16 mouse cellular contexts compared by ENCODE assay signal in genomic region chr8:123156070-123156773, GRCm38 (mm10). TPM values are rescaled to one million over a fixed set of nuclear protein-coding genes. Genes with fewer than 3 reads are reported as not detected.
DNase-seq lines count a peak whose midpoint lies in the region; ATAC-seq and TF ChIP-seq lines count a peak whose summit lies in the region.
"Had no signal": no experiment of that assay in that cellular context is flagged by ENCODE, and none has a peak within 500 bp of the region (broad histone marks: within the 10 kb centered on the region; RNA-seq: fewer than 3 reads in every experiment).

No protein-coding gene starts in this region.

- H3K4me2 ChIP-seq in heart, embryonic 12.5 days = no peak overlapping the region
- peak overlapping the region; percentile 46 for H3K4me2 ChIP-seq in liver, embryonic 12.5 days

- no peaks in the 10 kb centered on the region for H3K79me2 ChIP-seq in heart, adult 2 months (replicated peaks; ENCODE audit: control insufficient read depth, insufficient read depth, low read length)

- TF ChIP-seq POLR2A in heart, adult 2 months (IDR thresholded peaks at IDR 0.05; ENCODE audit: insufficient read depth, low read depth, low read length) = no peak

- no peaks in the 10 kb centered on the region for H3K36me3 ChIP-seq in heart, embryonic 12.5 days
- no peaks in the 10 kb centered on the region for H3K36me3 ChIP-seq in heart, adult 2 months (ENCODE audit: control insufficient read depth, insufficient read depth, low read length)
- no peaks in the 10 kb centered on the region for H3K36me3 ChIP-seq in liver, embryonic 12.5 days

- TF ChIP-seq CTCF in heart, adult 2 months (IDR thresholded peaks at IDR 0.05) = no peak
- no peak for TF ChIP-seq CTCF in left cerebral cortex, adult 2 months (IDR thresholded peaks at IDR 0.05)

- peaks cover 36% of the 10 kb centered on the region for H3K4me1 ChIP-seq in heart, embryonic 12.5 days (replicated peaks)
- peaks cover 2% of the 10 kb centered on the region for H3K4me1 ChIP-seq in heart, adult 2 months (ENCODE audit: control insufficient read depth, insufficient read depth, low read length)
- H3K4me1 ChIP-seq in liver, embryonic 12.5 days = peaks cover 38% of the 10 kb centered on the region

- 34% methylated on average over 9 of the region's 9 CpGs for WGBS in heart, embryonic 12.5 days
- 79% methylated on average over 9 of the region's 9 CpGs for WGBS in heart, adult 2 months
- WGBS in liver, embryonic 12.5 days (ENCODE audit: insufficient replicate concordance) = 39% methylated on average over 9 of the region's 9 CpGs

- intact Hi-C loops in heart, adult 2 months (cut with DNase I) = no loop called here
- intact Hi-C loops in left cerebral cortex, adult 2 months (cut with DNase I) = no loop called here

- no peaks in the 10 kb centered on the region for H3K9me3 ChIP-seq in heart, embryonic 12.5 days (replicated peaks)
- no peaks in the 10 kb centered on the region for H3K9me3 ChIP-seq in liver, embryonic 12.5 days (replicated peaks)

- TF ChIP-seq EP300 in heart, adult 2 months (IDR thresholded peaks at IDR 0.05; ENCODE audit: insufficient read depth, low read depth, low read length) = no peak

- ATAC-seq in heart, embryonic 12.5 days (ENCODE audit: insufficient number of reproducible peaks, low FRiP score) = peak; percentile 50; the same call in 1 of the 2 replicates
- ATAC-seq in liver, embryonic 12.5 days = peak; percentile 93

- DNase-seq in heart, adult 2 months = no peak
- DNase-seq in spleen, postnatal 10 days (ENCODE audit: low spot score in 2 of 2) = peak; percentile 46 to 49
- no peak for DNase-seq in spleen, adult 18-20 months
- no peak for DNase-seq in frontal cortex, postnatal 14 days (ENCODE audit: low spot score in 2 of 2)
- no peak for DNase-seq in left cerebral cortex, adult 2 months (ENCODE audit: extremely low spot score in 1 of 2, low spot score in 2 of 2)
- no peak for DNase-seq in adrenal gland, postnatal 14 days
- DNase-seq: adrenal gland, adult 2 months; cerebellum, adult 11 months; kidney, postnatal 36 days; right cerebral cortex, postnatal 14 days; thymus, postnatal 25 days had no signal

- no peak overlapping the region for H3K27ac ChIP-seq in heart, embryonic 12.5 days (ENCODE audit: poor library complexity, severe bottlenecking)
- no peak overlapping the region for H3K27ac ChIP-seq in heart, adult 2 months
- H3K27ac ChIP-seq in liver, embryonic 12.5 days = peak overlapping the region; percentile 58
- no peak overlapping the region for H3K27ac ChIP-seq in left cerebral cortex, adult 2 months

- no peak overlapping the region for H3K9ac ChIP-seq in heart, embryonic 12.5 days
- no peak overlapping the region for H3K9ac ChIP-seq in heart, adult 2 months (ENCODE audit: low read depth, low read length)
- peak overlapping the region; percentile 49 for H3K9ac ChIP-seq in liver, embryonic 12.5 days

- H3K27me3 ChIP-seq in heart, embryonic 12.5 days (replicated peaks) = no peaks in the 10 kb centered on the region
- no peaks in the 10 kb centered on the region for H3K27me3 ChIP-seq in heart, adult 2 months (ENCODE audit: control insufficient read depth, insufficient read depth, low read length)
- H3K27me3 ChIP-seq in liver, embryonic 12.5 days (replicated peaks) = 0 out of 2 replicates have a peak, but pooled peaks cover 13% of the 10 kb centered on the region

- no peak overlapping the region for H3K4me3 ChIP-seq in heart, embryonic 12.5 days
- no peak overlapping the region for H3K4me3 ChIP-seq in heart, adult 2 months
- H3K4me3 ChIP-seq in liver, embryonic 12.5 days = no peak overlapping the region
- no peak overlapping the region for H3K4me3 ChIP-seq in left cerebral cortex, adult 2 months

RNA-seq across cellular contexts. Expression of gene Sult5a1, which starts 1.9 kb away (rescaled TPM):
- polyA plus RNA-seq in heart, embryonic 12.5 days (2016; fragmentation: Nextera tagmentation; extraction: Ambion mirVana) = 5.4 and 5.8 TPM in 2 replicates
- under 1 TPM; 0.27 to 0.91 TPM for total RNA-seq in heart, adult 2 months (2021)
- 2.3 and 5.3 TPM in 2 replicates for polyA plus RNA-seq in heart, adult 2 months (2012; rRNA removed)
- polyA plus RNA-seq in liver, embryonic 12.5 days (2016; fragmentation: Nextera tagmentation; extraction: Ambion mirVana) = 1.7 and 2.1 TPM in 2 replicates
- under 1 TPM in 1 of 2 experiments, not detected in 1; 0.84 TPM for total RNA-seq in left cerebral cortex, adult 2 months (2021)
- total RNA-seq in adrenal gland, postnatal 14 days (2021) = 8.8 and 10.1 TPM in 2 replicates
- total RNA-seq: hematopoietic stem cell, adult 5-6 weeks; left cerebral cortex, postnatal 25 days had no signal

RNA-seq across cellular contexts. Expression of gene Dpep1, which starts 29.8 kb away (rescaled TPM):
- 2.5 and 2.8 TPM in 2 replicates for polyA plus RNA-seq in heart, embryonic 12.5 days (2016; fragmentation: Nextera tagmentation; extraction: Ambion mirVana)
- 10 to 100 TPM; 35.4 to 55.0 TPM for total RNA-seq in heart, adult 2 months (2021)
- 80.1 and 103 TPM in 2 replicates for polyA plus RNA-seq in heart, adult 2 months (2012; rRNA removed)
- 0.20 and 0.33 TPM in 2 replicates for polyA plus RNA-seq in liver, embryonic 12.5 days (2016; fragmentation: Nextera tagmentation; extraction: Ambion mirVana)
- total RNA-seq in left cerebral cortex, adult 2 months (2021) = not detected
- total RNA-seq in adrenal gland, postnatal 14 days (2021) = 33.6 and 54.6 TPM in 2 replicates
- total RNA-seq: hematopoietic stem cell, adult 5-6 weeks; left cerebral cortex, postnatal 25 days; MEL had no signal

RNA-seq across cellular contexts. Expression of gene Cpne7, which starts 39.0 kb away (rescaled TPM):
- polyA plus RNA-seq in heart, embryonic 12.5 days (2016; fragmentation: Nextera tagmentation; extraction: Ambion mirVana) = 0.18 and 0.24 TPM in 2 replicates
- total RNA-seq in heart, adult 2 months (2021) = under 1 TPM; 0.18 to 0.91 TPM
- polyA plus RNA-seq in heart, adult 2 months (2012; rRNA removed) = 0.91 and 1.7 TPM in 2 replicates
- 2.8 and 2.9 TPM in 2 replicates for polyA plus RNA-seq in liver, embryonic 12.5 days (2016; fragmentation: Nextera tagmentation; extraction: Ambion mirVana)
- 10 to 100 TPM; 68.5 to 89.8 TPM for total RNA-seq in left cerebral cortex, adult 2 months (2021)
- 6.0 and 7.0 TPM in 2 replicates for total RNA-seq in adrenal gland, postnatal 14 days (2021)

RNA-seq across cellular contexts. Expression of gene Rpl13, which starts 54.1 kb away (rescaled TPM):
- 1,041 and 1,045 TPM in 2 replicates for polyA plus RNA-seq in heart, embryonic 12.5 days (2016; fragmentation: Nextera tagmentation; extraction: Ambion mirVana)
- total RNA-seq in heart, adult 2 months (2021) = 100 to 1,000 TPM; 418 to 463 TPM
- 440 and 616 TPM in 2 replicates for polyA plus RNA-seq in heart, adult 2 months (2012; rRNA removed)
- polyA plus RNA-seq in liver, embryonic 12.5 days (2016; fragmentation: Nextera tagmentation; extraction: Ambion mirVana) = 1,452 and 1,476 TPM in 2 replicates
- total RNA-seq in left cerebral cortex, adult 2 months (2021) = 100 to 1,000 TPM; 369 to 415 TPM
- total RNA-seq in adrenal gland, postnatal 14 days (2021) = 587 and 646 TPM in 2 replicates

RNA-seq across cellular contexts. Expression of gene Chmp1a, which starts 56.3 kb away (rescaled TPM):
- polyA plus RNA-seq in heart, embryonic 12.5 days (2016; fragmentation: Nextera tagmentation; extraction: Ambion mirVana) = 97.9 and 102 TPM in 2 replicates
- 10 to 100 TPM; 56.3 to 58.3 TPM for total RNA-seq in heart, adult 2 months (2021)
- 63.9 and 81.4 TPM in 2 replicates for polyA plus RNA-seq in heart, adult 2 months (2012; rRNA removed)
- 80.1 and 80.8 TPM in 2 replicates for polyA plus RNA-seq in liver, embryonic 12.5 days (2016; fragmentation: Nextera tagmentation; extraction: Ambion mirVana)
- 100 to 1,000 TPM in 1 of 2 experiments, 10 to 100 TPM in 1; 86.2 to 104 TPM for total RNA-seq in left cerebral cortex, adult 2 months (2021)
- total RNA-seq in adrenal gland, postnatal 14 days (2021) = 75.4 and 100 TPM in 2 replicates

Comparison
In these comparisons a context has a peak if more than half of its experiments do, and no peak if none do; other contexts are left out.
1. DNase-seq: peak in spleen, postnatal 10 days (2 of 2); none in heart, adult 2 months (0 of 2), spleen, adult 18-20 months (0 of 2), frontal cortex, postnatal 14 days (0 of 2), left cerebral cortex, adult 2 months (0 of 2) and adrenal gland, postnatal 14 days (single experiment).
2. RNA of gene Dpep1, which starts 29.8 kb away (total RNA-seq): 35.4 to 55.0 TPM in heart, adult 2 months and 33.6 to 54.6 TPM in adrenal gland, postnatal 14 days; not detected in left cerebral cortex, adult 2 months; every median in the first group is over 10 times any median in the second.